ENCODE assay signal across 9 mouse cellular contexts in genomic region chr13:107094487-107094886, GRCm38 (mm10).
DNase-seq lines count a peak whose midpoint lies in the region; ATAC-seq and TF ChIP-seq lines count a peak whose summit lies in the region.
"Had no signal": no experiment of that assay in that cellular context is flagged by ENCODE, and none has a peak within 500 bp of the region (broad histone marks: within the 10 kb centered on the region; RNA-seq: fewer than 3 reads in every experiment).

No protein-coding gene starts in this region.

- WGBS in kidney, postnatal 0 days = 32% methylated on average over 11 of the region's 11 CpGs
- WGBS in kidney, embryonic 14.5 days = 44% methylated on average over 11 of the region's 11 CpGs
- WGBS in liver, embryonic 13.5 days (ENCODE audit: insufficient replicate concordance) = 19% methylated on average over 11 of the region's 11 CpGs
- WGBS in hindbrain, embryonic 12.5 days = 77% methylated on average over 11 of the region's 11 CpGs

- peak overlapping the region; percentile 34 for H3K4me2 ChIP-seq in kidney, postnatal 0 days (ENCODE audit: low read length)
- H3K4me2 ChIP-seq in kidney, embryonic 14.5 days (replicated peaks; ENCODE audit: low read depth, low read length) = no peak overlapping the region
- H3K4me2 ChIP-seq in liver, embryonic 13.5 days = peak overlapping the region; percentile 44
- H3K4me2 ChIP-seq in hindbrain, embryonic 12.5 days (replicated peaks) = no peak overlapping the region

- ATAC-seq in kidney, postnatal 0 days (replicated peaks; ENCODE audit: low FRiP score, low read depth) = peak; percentile 52; the same call in 1 of the 2 replicates
- no peak for ATAC-seq in kidney, embryonic 14.5 days (ENCODE audit: low FRiP score, low TSS enrichment)
- ATAC-seq in liver, embryonic 13.5 days (ENCODE audit: low read depth) = peak; percentile 56
- no peak for ATAC-seq in hindbrain, embryonic 12.5 days (ENCODE audit: low FRiP score)

- no peaks in the 10 kb centered on the region for H3K9me3 ChIP-seq in kidney, postnatal 0 days (replicated peaks; ENCODE audit: low read length)
- H3K9me3 ChIP-seq in kidney, embryonic 14.5 days (ENCODE audit: control insufficient read depth, low read length) = no peaks in the 10 kb centered on the region
- no peaks in the 10 kb centered on the region for H3K9me3 ChIP-seq in liver, embryonic 13.5 days (replicated peaks)
- no peaks in the 10 kb centered on the region for H3K9me3 ChIP-seq in hindbrain, embryonic 12.5 days (replicated peaks)

- H3K27me3 ChIP-seq in kidney, postnatal 0 days (ENCODE audit: insufficient read depth, low read length) = no peaks in the 10 kb centered on the region
- H3K27me3 ChIP-seq in kidney, embryonic 14.5 days (ENCODE audit: control insufficient read depth, insufficient read depth, low read length) = no peaks in the 10 kb centered on the region
- H3K27me3 ChIP-seq in liver, embryonic 13.5 days = no peaks in the 10 kb centered on the region
- H3K27me3 ChIP-seq in hindbrain, embryonic 12.5 days = no peaks in the 10 kb centered on the region

- TF ChIP-seq CTCF in kidney, postnatal 0 days (IDR thresholded peaks at IDR 0.05; ENCODE audit: low read depth) = no peak
- TF ChIP-seq CTCF in bone marrow macrophage, adult 2 months (IDR thresholded peaks at IDR 0.05; ENCODE audit: low read depth, low read length) = no peak

- no peak overlapping the region for H3K27ac ChIP-seq in kidney, postnatal 0 days
- H3K27ac ChIP-seq in kidney, embryonic 14.5 days (ENCODE audit: low read depth, low read length) = no peak overlapping the region
- H3K27ac ChIP-seq in bone marrow macrophage, adult 2 months (ENCODE audit: insufficient read depth, low read depth, low read length) = no peak overlapping the region
- 0 out of 2 replicates have a peak overlapping the region, but pooled peaks have one; percentile 40 for H3K27ac ChIP-seq in liver, embryonic 13.5 days
- H3K27ac ChIP-seq in hindbrain, embryonic 12.5 days = no peak overlapping the region

- no peak overlapping the region for H3K4me3 ChIP-seq in kidney, postnatal 0 days (replicated peaks; ENCODE audit: low read depth, low read length)
- no peak overlapping the region for H3K4me3 ChIP-seq in kidney, embryonic 14.5 days (ENCODE audit: low read length)
- peak overlapping the region; percentile 18; the same call in 1 of the 2 replicates for H3K4me3 ChIP-seq in bone marrow macrophage, adult 2 months (ENCODE audit: insufficient read depth, low read length)
- peak overlapping the region; percentile 5; the same call in 1 of the 2 replicates for H3K4me3 ChIP-seq in liver, embryonic 13.5 days (replicated peaks)
- H3K4me3 ChIP-seq in hindbrain, embryonic 12.5 days = no peak overlapping the region

- DNase-seq in kidney, postnatal 0 days (ENCODE audit: low spot score) = peak; percentile 28
- DNase-seq in liver, embryonic 13.5 days = no peak
- peak; percentile 88 for DNase-seq in thymus, postnatal 0 days (ENCODE audit: low spot score)
- no peak for DNase-seq in MN1 (ENCODE audit: low spot score)
- DNase-seq in testis, postnatal 14 days (ENCODE audit: low spot score) = no peak
- DNase-seq: cerebellum, adult 8-10 months had no signal

- no peak overlapping the region for H3K9ac ChIP-seq in kidney, postnatal 0 days (ENCODE audit: low read depth, low read length)
- no peak overlapping the region for H3K9ac ChIP-seq in kidney, embryonic 14.5 days (ENCODE audit: low read depth, low read length)
- peak overlapping the region; percentile 37 for H3K9ac ChIP-seq in liver, embryonic 13.5 days
- no peak overlapping the region for H3K9ac ChIP-seq in hindbrain, embryonic 12.5 days

- TF ChIP-seq POLR2A in bone marrow macrophage, adult 2 months (IDR thresholded peaks at IDR 0.05; ENCODE audit: borderline replicate concordance, low read depth, low read length) = no peak

- no peaks in the 10 kb centered on the region for H3K36me3 ChIP-seq in kidney, postnatal 0 days (ENCODE audit: insufficient read depth, low read length)
- no peaks in the 10 kb centered on the region for H3K36me3 ChIP-seq in kidney, embryonic 14.5 days (ENCODE audit: control insufficient read depth, insufficient read depth, low read length)
- H3K36me3 ChIP-seq in liver, embryonic 13.5 days = peaks cover 6% of the 10 kb centered on the region
- no peaks in the 10 kb centered on the region for H3K36me3 ChIP-seq in hindbrain, embryonic 12.5 days

- H3K4me1 ChIP-seq in kidney, postnatal 0 days (replicated peaks; ENCODE audit: insufficient read depth, low read length) = no peaks in the 10 kb centered on the region
- H3K4me1 ChIP-seq in kidney, embryonic 14.5 days (ENCODE audit: control insufficient read depth, insufficient read depth, low read length) = no peaks in the 10 kb centered on the region
- peaks cover 10% of the 10 kb centered on the region for H3K4me1 ChIP-seq in bone marrow macrophage, adult 2 months (ENCODE audit: control insufficient read depth, insufficient read depth, low read length)
- H3K4me1 ChIP-seq in liver, embryonic 13.5 days (replicated peaks) = peaks cover 72% of the 10 kb centered on the region
- no peaks in the 10 kb centered on the region for H3K4me1 ChIP-seq in hindbrain, embryonic 12.5 days

Comparison
In these comparisons a context has a peak if more than half of its experiments do, and no peak if none do; other contexts are left out.
1. ATAC-seq: peak in kidney, postnatal 0 days (single experiment) and liver, embryonic 13.5 days (single experiment); none in kidney, embryonic 14.5 days (single experiment) and hindbrain, embryonic 12.5 days (single experiment).
2. H3K4me2 ChIP-seq: peak in kidney, postnatal 0 days (single experiment) and liver, embryonic 13.5 days (single experiment); none in kidney, embryonic 14.5 days (single experiment) and hindbrain, embryonic 12.5 days (single experiment).
3. DNase-seq: peak in kidney, postnatal 0 days (single experiment) and thymus, postnatal 0 days (single experiment); none in liver, embryonic 13.5 days (single experiment), MN1 (single experiment) and testis, postnatal 14 days (single experiment).
4. H3K4me3 ChIP-seq: peak in bone marrow macrophage, adult 2 months (single experiment) and liver, embryonic 13.5 days (single experiment); none in kidney, postnatal 0 days (single experiment), kidney, embryonic 14.5 days (single experiment) and hindbrain, embryonic 12.5 days (single experiment).